Comparison of ENCODE assay signal across 8 mouse cellular contexts in the genomic region with DNA sequence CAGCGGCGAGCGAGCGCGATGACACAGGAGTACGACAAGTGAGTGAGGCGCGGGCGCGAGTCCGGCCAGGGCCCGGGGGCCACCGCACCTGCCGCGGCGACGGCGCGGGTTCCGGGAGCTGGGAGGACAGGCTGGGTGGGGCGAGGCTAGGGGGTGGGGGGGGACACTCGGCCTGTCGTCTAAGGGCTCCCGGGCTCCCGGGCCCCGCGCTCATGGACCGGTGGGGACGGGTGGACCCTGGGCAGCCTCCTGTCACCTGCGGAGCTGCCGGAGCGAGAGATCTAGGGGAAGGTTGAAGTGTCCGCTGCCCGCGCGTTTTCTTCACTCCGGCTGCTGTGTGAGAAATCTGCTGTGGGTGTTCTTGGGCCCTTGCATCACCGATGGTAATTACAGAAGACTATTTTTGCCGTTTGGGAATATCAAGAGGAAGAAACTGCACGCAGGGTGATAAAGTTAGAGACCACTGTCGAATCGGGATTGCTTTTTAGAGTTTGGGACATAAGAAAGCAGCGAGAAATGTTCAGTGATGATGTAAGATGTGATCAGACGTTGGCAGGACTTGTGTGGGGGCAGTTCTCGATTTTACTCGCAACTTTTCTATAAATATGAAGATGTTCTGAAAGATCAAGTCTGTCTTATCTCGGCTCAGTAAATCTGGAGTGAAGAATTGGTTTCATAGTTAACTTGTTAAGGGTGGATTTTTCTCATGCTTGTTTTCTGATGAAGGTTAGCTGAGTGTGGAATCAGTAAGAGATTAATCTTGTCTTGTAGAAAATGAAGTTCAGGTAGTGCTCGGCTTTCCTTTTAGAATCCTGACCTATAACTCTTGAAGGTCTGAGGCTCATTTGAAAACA. TPM values are rescaled to one million over a fixed set of nuclear protein-coding genes. Genes with fewer than 3 reads are reported as not detected.
DNase-seq lines count a peak whose midpoint lies in the region; ATAC-seq and TF ChIP-seq lines count a peak whose summit lies in the region.

No protein-coding gene starts in this region.

- no peak for TF ChIP-seq POLR2A in limb, embryonic 14.5 days (IDR thresholded peaks at IDR 0.05; ENCODE audit: borderline replicate concordance, extremely low read depth, insufficient read depth, insufficient read length)

- ATAC-seq in heart, embryonic 15.5 days (replicated peaks; ENCODE audit: insufficient number of reproducible peaks, insufficient read depth, low FRiP score, low read depth): peak; percentile 14; the same call in 1 of the 2 replicates
- peak; percentile 59 for ATAC-seq in forebrain, embryonic 11.5 days (replicated peaks; ENCODE audit: low FRiP score)
- peak; percentile 14; the same call in 1 of the 2 replicates for ATAC-seq in limb, embryonic 14.5 days (ENCODE audit: low FRiP score, low read depth)
- peak; percentile 38 for ATAC-seq in stomach, embryonic 14.5 days (ENCODE audit: insufficient number of reproducible peaks, insufficient read depth, low FRiP score, low read depth)

- peaks cover 25% of the 10 kb centered on the region for H3K4me1 ChIP-seq in heart, embryonic 15.5 days (replicated peaks)
- H3K4me1 ChIP-seq in ES-E14 (ENCODE audit: control insufficient read depth in 2 of 2, insufficient read depth in 2 of 2, low read length in 2 of 2, poor library complexity in 1 of 2): no peaks in the 10 kb centered on the region
- H3K4me1 ChIP-seq in forebrain, embryonic 11.5 days (replicated peaks; ENCODE audit: control insufficient read depth, insufficient read depth, low read length): no peaks in the 10 kb centered on the region
- H3K4me1 ChIP-seq in limb, embryonic 14.5 days (ENCODE audit: control insufficient read depth, insufficient read depth, low read length): peaks cover 14% of the 10 kb centered on the region
- peaks cover 16% of the 10 kb centered on the region; the same call in 1 of the 2 replicates for H3K4me1 ChIP-seq in stomach, embryonic 14.5 days (ENCODE audit: control insufficient read depth, insufficient read depth, low read length)

- peak overlapping the region; percentile 66 for H3K9ac ChIP-seq in heart, embryonic 15.5 days
- peak overlapping the region; percentile 88 for H3K9ac ChIP-seq in ES-E14 (ENCODE audit: insufficient read depth, low read depth, low read length, poor library complexity, severe bottlenecking)
- H3K9ac ChIP-seq in forebrain, embryonic 11.5 days (ENCODE audit: low read length): peak overlapping the region; percentile 55
- H3K9ac ChIP-seq in limb, embryonic 14.5 days (ENCODE audit: low read depth, low read length, severe bottlenecking): peak overlapping the region; percentile 50
- peak overlapping the region; percentile 28; the same call in 1 of the 2 replicates for H3K9ac ChIP-seq in stomach, embryonic 14.5 days (replicated peaks; ENCODE audit: low read depth, low read length)

- intact Hi-C loops in heart, postnatal 36 days (cut with DNase I): loop anchor here (2.0 kb wide), 1 partner anchor 74 kb away; a partner anchor contains a TSS

- no peaks in the 10 kb centered on the region for H3K9me3 ChIP-seq in heart, embryonic 15.5 days (replicated peaks)
- H3K9me3 ChIP-seq in ES-E14 (ENCODE audit: control insufficient read depth, insufficient read depth, low read depth, low read length): no peaks in the 10 kb centered on the region
- no peaks in the 10 kb centered on the region for H3K9me3 ChIP-seq in forebrain, embryonic 11.5 days (ENCODE audit: control insufficient read depth, low read length)
- H3K9me3 ChIP-seq in limb, embryonic 14.5 days (ENCODE audit: control insufficient read depth, low read length): no peaks in the 10 kb centered on the region
- H3K9me3 ChIP-seq in stomach, embryonic 14.5 days (ENCODE audit: control insufficient read depth, low read depth, low read length): no peaks in the 10 kb centered on the region

- WGBS in heart, embryonic 15.5 days: 4% methylated on average over 48 of the region's 48 CpGs
- 6% methylated on average over 47 of the region's 48 CpGs for WGBS in forebrain, embryonic 11.5 days
- WGBS in limb, embryonic 14.5 days: 7% methylated on average over 30 of the region's 48 CpGs
- 5% methylated on average over 48 of the region's 48 CpGs for WGBS in stomach, embryonic 14.5 days

- in situ Hi-C loops in ES-E14 (cut with MboI; ENCODE audit: low sequenced_read_pairs in 2 of 2, unreplicated experiment in 2 of 2): no loop called here

- H3K27me3 ChIP-seq in heart, embryonic 15.5 days: peaks cover 16% of the 10 kb centered on the region
- H3K27me3 ChIP-seq in forebrain, embryonic 11.5 days (ENCODE audit: control insufficient read depth, insufficient read depth, low read length): peaks cover 16% of the 10 kb centered on the region
- H3K27me3 ChIP-seq in limb, embryonic 14.5 days (ENCODE audit: control insufficient read depth, insufficient read depth, low read length): peaks cover 21% of the 10 kb centered on the region
- no peaks in the 10 kb centered on the region for H3K27me3 ChIP-seq in stomach, embryonic 14.5 days (ENCODE audit: control insufficient read depth, insufficient read depth, low read length)

- peak overlapping the region; percentile 55 for H3K27ac ChIP-seq in heart, embryonic 15.5 days
- no peak overlapping the region for H3K27ac ChIP-seq in ES-E14 (ENCODE audit: insufficient read depth, low read depth, low read length, poor library complexity, severe bottlenecking)
- no peak overlapping the region for H3K27ac ChIP-seq in forebrain, embryonic 11.5 days (ENCODE audit: low read depth, low read length)
- H3K27ac ChIP-seq in limb, embryonic 14.5 days (replicated peaks; ENCODE audit: low read depth, low read length): no peak overlapping the region
- H3K27ac ChIP-seq in stomach, embryonic 14.5 days (ENCODE audit: low read length): no peak overlapping the region

- peak overlapping the region; percentile 93 for H3K4me2 ChIP-seq in heart, embryonic 15.5 days
- H3K4me2 ChIP-seq in forebrain, embryonic 11.5 days (ENCODE audit: low read depth, low read length, severe bottlenecking): peak overlapping the region; percentile 88
- H3K4me2 ChIP-seq in limb, embryonic 14.5 days (replicated peaks; ENCODE audit: low read depth, low read length, severe bottlenecking): peak overlapping the region; percentile 82
- H3K4me2 ChIP-seq in stomach, embryonic 14.5 days (replicated peaks; ENCODE audit: low read depth, low read length): peak overlapping the region; percentile 67

- H3K4me3 ChIP-seq in heart, embryonic 15.5 days: peak overlapping the region; percentile 80
- peak overlapping the region; percentile 85 to 92 for H3K4me3 ChIP-seq in ES-E14 (ENCODE audit: insufficient read depth in 1 of 2, low read depth in 1 of 2, low read length in 2 of 2, poor library complexity in 1 of 2, severe bottlenecking in 1 of 2)
- peak overlapping the region; percentile 56 for H3K4me3 ChIP-seq in forebrain, embryonic 11.5 days (ENCODE audit: low read depth, low read length)
- H3K4me3 ChIP-seq in limb, embryonic 14.5 days (replicated peaks; ENCODE audit: low read length): peak overlapping the region; percentile 59
- peak overlapping the region; percentile 49 for H3K4me3 ChIP-seq in stomach, embryonic 14.5 days (ENCODE audit: low read depth, low read length)

- no peak for DNase-seq in heart, postnatal 36 days
- no peak for DNase-seq in ES-E14 (ENCODE audit: low read depth, low spot score)
- no peak for DNase-seq in forebrain, embryonic 11.5 days (ENCODE audit: low spot score)
- no peak for DNase-seq in limb, embryonic 14.5 days (ENCODE audit: low spot score)
- no peak for DNase-seq in urinary bladder, adult 2 months (ENCODE audit: low spot score)
- no peak for DNase-seq in embryo, embryonic 11 days

- H3K36me3 ChIP-seq in heart, embryonic 15.5 days: peaks cover 12% of the 10 kb centered on the region; the same call in 1 of the 2 replicates
- H3K36me3 ChIP-seq in ES-E14 (ENCODE audit: control insufficient read depth, insufficient read depth, low read length, poor library complexity, severe bottlenecking): peaks cover 2% of the 10 kb centered on the region; the same call in 1 of the 2 replicates
- H3K36me3 ChIP-seq in forebrain, embryonic 11.5 days (ENCODE audit: control insufficient read depth, insufficient read depth, low read length): no peaks in the 10 kb centered on the region
- no peaks in the 10 kb centered on the region for H3K36me3 ChIP-seq in limb, embryonic 14.5 days (ENCODE audit: control insufficient read depth, insufficient read depth, low read length)
- H3K36me3 ChIP-seq in stomach, embryonic 14.5 days (ENCODE audit: control insufficient read depth, insufficient read depth, low read length): no peaks in the 10 kb centered on the region

TF ChIP-seq in ES-E14, 5 proteins besides CTCF, POLR2A, EP300 and RAD21:
- TF ChIP-seq MAFK (IDR thresholded peaks at IDR 0.05; ENCODE audit: insufficient read depth, low read depth, low read length) (no peak), ZNF384 (IDR thresholded peaks at IDR 0.05; ENCODE audit: low read depth, low read length) (no peak), HCFC1 (IDR thresholded peaks at IDR 0.05; ENCODE audit: borderline replicate concordance, insufficient read depth, low read length) (no peak), ZC3H11A (IDR thresholded peaks at IDR 0.05; ENCODE audit: borderline replicate concordance, low read depth, low read length) (no peak), CHD2 (IDR thresholded peaks at IDR 0.05; ENCODE audit: low read depth, low read length) (no peak)

RNA-seq across cellular contexts. Expression of a gene that starts 0.6 kb away (rescaled TPM):
- 1.3 and 2.1 TPM in 2 replicates for polyA plus RNA-seq in heart, embryonic 15.5 days (2015; fragmentation: Nextera tagmentation; extraction: Ambion mirVana)
- total RNA-seq in heart, postnatal 36 days (2021): under 1 TPM; 0.51 to 0.61 TPM
- 4.6 and 6.0 TPM in 2 replicates for total RNA-seq in ES-E14 (2012; rRNA removed)
- 0.40 and 0.61 TPM in 2 replicates for polyA plus RNA-seq in forebrain, embryonic 11.5 days (2014; fragmentation: Nextera tagmentation; extraction: Ambion mirVana)
- 7.6 and 10.6 TPM in 2 replicates for polyA plus RNA-seq in limb, embryonic 14.5 days (2012; rRNA removed)
- polyA plus RNA-seq in limb, embryonic 14.5 days (2014; fragmentation: Nextera tagmentation; extraction: Ambion mirVana): 18.5 and 22.7 TPM in 2 replicates
- polyA plus RNA-seq in stomach, embryonic 14.5 days (2014; fragmentation: Nextera tagmentation; extraction: Ambion mirVana): 2.6 and 3.8 TPM in 2 replicates
- polyA plus RNA-seq in urinary bladder, adult 2 months (2012; rRNA removed): 22.7 and 26.5 TPM in 2 replicates

Comparison
In these comparisons a context has a peak if more than half of its experiments do, and no peak if none do; other contexts are left out.
1. H3K9ac ChIP-seq: peak in every context shown above with its lines; median percentile 88 in ES-E14; 66 in heart, embryonic 15.5 days; 55 in forebrain, embryonic 11.5 days; 50 in limb, embryonic 14.5 days; 28 in stomach, embryonic 14.5 days.